Mouse (Mus musculus) macrophage (primary cell): ENCODE measurements around the gene Bri3bp. TPM values are rescaled to one million over a fixed set of nuclear protein-coding genes. Genes with fewer than 3 reads are reported as not detected.

Experiments used
- H3K27ac ChIP-seq: fragments of 350-480 bp; formaldehyde crosslinking; 2 replicates; pipeline ENCODE4 v1.9.0; 2021
- H3K36me3 ChIP-seq: fragments of 350-480 bp; formaldehyde crosslinking; 2 replicates; pipeline ENCODE4 v1.9.0; 2021; ENCODE audit errors: inconsistent target
- H3K4me3 ChIP-seq: fragments of 350-480 bp; formaldehyde crosslinking; 2 replicates; pipeline ENCODE4 v1.9.0; 2021; ENCODE audit errors: inconsistent target
- H3K79me2 ChIP-seq: fragments of 350-480 bp; formaldehyde crosslinking; 2 replicates; pipeline ENCODE4 v1.9.0; 2021; ENCODE audit errors: inconsistent target
- WGBS: methylation state at CpG from one replicate; pipeline ENCODE4 v1.1.7; 2026; ENCODE audit warnings: inconsistent platforms; ENCODE audit not compliant: missing documents; 5-methylcytosine and 5-hydroxymethylcytosine counted together
- polyA plus RNA-seq: library from polyadenylated mRNA; stranded (reverse); fragments of 250-400 nt; gene quantifications from 3 replicates; pipeline ENCODE4 v1.2.4, GENCODE M21; 2018; ENCODE audit warnings: inconsistent platforms

Bri3bp gene
- polyA plus RNA-seq, 1 experiment from 2014 or later, result 3.6 TPM

DNA sequence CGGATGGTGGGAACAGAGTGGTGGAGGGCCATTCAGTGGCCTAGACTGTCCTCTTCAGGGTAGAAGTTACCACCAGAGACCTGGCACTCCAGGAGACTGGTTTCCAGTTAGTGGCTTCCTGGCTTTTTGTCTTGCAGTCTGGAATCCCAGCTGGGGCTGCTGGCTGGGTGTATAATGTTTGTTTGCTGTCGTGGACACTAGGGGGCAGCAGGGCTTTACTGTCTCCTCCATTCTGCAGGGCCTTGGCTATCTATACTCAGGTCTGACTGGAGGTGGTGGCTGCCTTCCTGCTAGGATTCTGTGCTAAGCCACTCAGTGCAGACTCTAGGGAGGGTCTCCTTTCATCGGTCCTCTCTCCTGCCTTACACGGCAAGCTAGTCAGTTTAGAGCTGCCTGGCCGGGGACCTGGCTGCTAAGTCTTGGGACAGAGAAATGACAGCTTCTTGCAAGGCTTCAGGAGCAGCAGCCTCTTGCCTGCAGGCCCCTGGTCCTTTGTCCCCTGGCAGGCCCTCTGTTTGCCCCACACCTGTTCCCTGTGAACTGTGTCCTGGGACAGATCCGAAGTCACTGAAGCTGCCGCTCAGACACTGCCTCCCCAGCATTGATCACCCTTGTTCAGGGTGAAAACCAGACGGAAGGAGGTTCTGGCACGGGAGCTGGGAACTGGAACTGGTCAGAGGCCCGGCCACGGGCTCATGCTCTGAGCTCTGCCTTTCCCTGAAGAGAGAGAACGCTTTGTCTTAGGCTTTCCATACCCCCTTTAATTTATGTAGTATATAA lies 56.6 kb downstream of the Bri3bp start:
- H3K79me2 ChIP-seq, result peaks cover 16% of the 10 kb centered on the region; the same call in 1 of the 2 replicates
- no peaks in the 10 kb centered on the region for H3K36me3 ChIP-seq
- no peak overlapping the region for H3K4me3 ChIP-seq
- H3K27ac ChIP-seq, result no peak overlapping the region
- 79% methylated on average over 11 of the region's 12 CpGs for WGBS

DNA sequence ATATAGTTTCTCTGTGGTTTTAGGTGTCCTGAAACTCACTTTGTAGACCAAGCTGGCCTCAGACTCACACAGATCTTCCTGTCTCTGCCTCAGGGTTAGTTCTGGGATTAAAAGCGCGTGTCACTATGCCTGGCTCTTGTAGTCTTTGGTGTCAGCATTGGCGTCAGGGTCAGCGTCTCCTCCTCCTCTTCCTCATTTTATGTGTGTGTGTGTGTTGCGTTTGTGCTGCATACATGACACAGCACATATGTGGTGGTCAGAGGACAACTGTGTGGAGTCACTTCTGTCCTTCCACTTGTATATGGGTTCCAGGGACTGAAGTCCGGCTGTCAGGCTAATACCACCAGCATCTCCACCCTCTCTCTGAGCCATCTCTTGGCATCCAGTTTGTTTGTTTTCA lies 60.1 kb downstream of the Bri3bp start:
- peaks cover 16% of the 10 kb centered on the region; the same call in 1 of the 2 replicates for H3K79me2 ChIP-seq
- peaks cover 8% of the 10 kb centered on the region for H3K36me3 ChIP-seq
- H3K27ac ChIP-seq, result no peak overlapping the region
- 47% methylated on average over 6 of the region's 6 CpGs for WGBS
- H3K4me3 ChIP-seq, result no peak overlapping the region

DNA sequence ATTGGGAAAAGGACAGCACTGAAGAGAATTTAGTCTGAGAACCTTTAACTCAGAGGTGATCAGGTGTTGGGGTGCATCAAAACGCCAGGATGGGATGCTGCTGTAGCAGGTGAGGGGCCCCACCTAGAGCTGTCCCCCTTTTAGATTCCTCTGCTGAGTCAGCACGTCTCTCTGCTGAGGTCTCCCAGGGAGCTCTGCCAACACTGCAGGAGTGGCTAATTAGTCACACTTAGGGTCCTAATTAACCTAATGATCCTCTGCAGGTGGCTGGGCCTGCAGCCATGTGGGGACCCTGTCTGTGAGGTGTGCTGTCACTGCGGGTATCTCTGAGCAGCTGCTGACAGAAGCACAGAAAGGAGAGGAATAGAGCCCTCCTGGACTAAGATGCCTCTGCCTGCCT lies 60.8 kb downstream of the Bri3bp start:
- Histone ChIP-seq H3K79me2 (peaks cover 16% of the 10 kb centered on the region; the same call in 1 of the 2 replicates), H3K36me3 (peaks cover 11% of the 10 kb centered on the region), H3K4me3 (no peak overlapping the region), H3K27ac (no peak overlapping the region)
- WGBS, result 72% methylated on average over 3 of the region's 3 CpGs

DNA sequence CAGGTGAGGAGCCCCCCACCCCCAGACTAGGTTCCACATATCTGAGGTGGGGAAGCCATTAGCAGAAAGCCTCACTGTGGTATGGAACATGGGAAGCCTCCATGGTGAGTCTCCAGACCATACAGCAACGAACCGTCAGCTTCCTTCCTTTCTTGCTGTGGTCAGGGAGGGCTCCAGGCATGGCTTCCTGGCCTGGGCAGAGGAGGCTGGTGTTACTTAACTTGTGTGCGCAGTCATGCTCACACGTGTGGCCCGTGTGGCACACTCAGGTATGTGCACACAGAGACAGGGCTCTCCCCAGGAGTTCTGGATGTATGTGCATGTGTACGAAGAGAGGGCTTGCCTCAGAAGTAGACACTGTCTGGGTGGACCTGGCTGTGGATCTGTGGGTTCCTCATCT lies 62.3 kb downstream of the Bri3bp start:
- WGBS, result 30% methylated on average over 6 of the region's 6 CpGs
- Histone ChIP-seq H3K36me3 (peaks cover 13% of the 10 kb centered on the region), H3K27ac (no peak overlapping the region), H3K4me3 (no peak overlapping the region), H3K79me2 (peaks cover 12% of the 10 kb centered on the region; the same call in 1 of the 2 replicates)

DNA sequence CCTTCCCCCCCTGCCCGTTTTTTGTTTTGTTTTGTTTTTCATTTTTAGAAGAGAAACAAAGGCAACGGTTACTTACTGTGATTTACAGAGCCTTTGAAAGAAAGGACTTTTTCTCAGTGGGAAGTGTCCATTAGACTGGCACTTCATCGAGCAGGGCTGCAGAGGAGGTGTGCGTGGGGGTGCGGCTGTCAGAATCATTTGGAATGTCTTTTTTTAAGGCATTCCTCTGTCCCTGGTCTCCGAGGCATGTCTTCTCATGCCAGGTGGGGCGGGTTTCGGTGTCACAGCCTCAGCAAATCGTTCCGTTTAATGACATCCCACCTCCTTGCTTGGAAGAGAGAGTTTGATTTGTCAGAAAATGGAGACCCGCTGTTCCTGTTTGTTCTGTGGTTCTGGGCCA lies 63.3 kb downstream of the Bri3bp start:
- Histone ChIP-seq H3K79me2 (peaks cover under 1% of the 10 kb centered on the region; the same call in 1 of the 2 replicates), H3K4me3 (no peak overlapping the region), H3K36me3 (peaks cover 19% of the 10 kb centered on the region), H3K27ac (no peak overlapping the region)
- WGBS, result 94% methylated on average over 11 of the region's 11 CpGs

DNA sequence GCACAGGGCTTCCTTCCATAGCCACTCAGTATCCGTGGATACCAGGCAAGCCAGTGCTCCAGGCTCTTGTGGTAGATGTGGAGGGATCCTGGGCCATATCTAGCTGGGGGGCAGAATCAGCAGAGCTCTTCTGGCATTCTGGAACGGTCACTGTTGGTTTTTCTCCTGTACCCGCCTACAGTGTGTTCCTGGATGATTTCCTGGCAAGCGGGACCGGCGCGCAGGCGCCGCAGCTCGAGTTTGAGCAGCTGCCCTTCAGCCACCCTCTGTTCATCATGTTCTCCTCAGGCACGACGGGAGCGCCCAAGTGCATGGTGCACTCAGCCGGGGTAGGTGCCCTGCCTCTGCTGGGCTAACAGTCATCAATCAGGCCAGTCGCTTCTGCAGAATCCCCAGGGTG lies 64.6 kb downstream of the Bri3bp start:
- H3K4me3 ChIP-seq, result no peak overlapping the region
- H3K36me3 ChIP-seq, result peaks cover 24% of the 10 kb centered on the region
- no peak overlapping the region for H3K27ac ChIP-seq
- WGBS, result 95% methylated on average over 15 of the region's 15 CpGs
- no peaks in the 10 kb centered on the region for H3K79me2 ChIP-seq

DNA sequence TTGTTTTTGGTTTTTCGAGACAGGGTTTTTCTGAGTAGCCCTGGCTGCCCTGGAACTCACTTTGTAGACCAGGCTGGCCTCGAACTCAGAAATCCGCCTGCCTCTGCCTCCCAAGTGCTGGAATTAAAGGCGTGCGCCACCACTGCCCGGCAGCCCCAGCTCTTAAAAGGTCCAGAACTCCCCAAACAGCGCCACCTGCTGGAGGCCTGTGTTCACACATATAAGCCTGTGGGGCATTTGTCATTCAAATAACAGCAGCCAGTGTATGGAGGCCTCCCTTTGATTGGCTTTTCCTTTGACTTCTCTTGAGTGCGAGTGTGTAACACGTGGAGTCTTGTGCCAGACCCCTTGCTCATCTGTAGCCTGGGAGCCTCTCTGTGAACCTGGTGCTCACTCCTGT lies 66.2 kb downstream of the Bri3bp start:
- WGBS, result 92% methylated on average over 9 of the region's 9 CpGs

DNA sequence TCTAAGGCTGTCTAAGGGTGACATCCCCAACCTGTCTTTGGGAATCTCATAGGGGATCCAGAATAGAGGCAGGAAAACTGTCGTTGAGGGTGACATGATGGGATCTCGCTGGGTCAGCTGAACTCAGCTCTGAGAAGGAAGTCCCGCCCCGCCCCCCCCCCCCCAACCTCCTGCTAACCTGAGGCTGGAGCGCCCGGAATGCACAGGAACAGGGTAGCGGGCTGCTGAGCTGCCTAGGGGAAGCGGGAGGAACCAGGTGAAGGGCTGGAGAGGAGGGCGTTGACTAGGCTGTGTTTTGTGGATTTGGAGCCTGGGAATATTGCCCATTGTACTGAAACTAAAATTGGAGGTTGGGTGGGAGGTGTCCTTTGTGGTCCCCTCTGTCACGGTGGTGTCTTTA lies 66.6 kb downstream of the Bri3bp start:
- Histone ChIP-seq H3K27ac (no peak overlapping the region), H3K79me2 (no peaks in the 10 kb centered on the region), H3K4me3 (no peak overlapping the region), H3K36me3 (peaks cover 41% of the 10 kb centered on the region)
- 97% methylated on average over 10 of the region's 10 CpGs for WGBS

More for the DNA sequence above, 66.2 kb downstream of the Bri3bp start:
- Histone ChIP-seq H3K36me3 (peaks cover 37% of the 10 kb centered on the region), H3K27ac (no peak overlapping the region), H3K79me2 (no peaks in the 10 kb centered on the region), H3K4me3 (no peak overlapping the region)

DNA sequence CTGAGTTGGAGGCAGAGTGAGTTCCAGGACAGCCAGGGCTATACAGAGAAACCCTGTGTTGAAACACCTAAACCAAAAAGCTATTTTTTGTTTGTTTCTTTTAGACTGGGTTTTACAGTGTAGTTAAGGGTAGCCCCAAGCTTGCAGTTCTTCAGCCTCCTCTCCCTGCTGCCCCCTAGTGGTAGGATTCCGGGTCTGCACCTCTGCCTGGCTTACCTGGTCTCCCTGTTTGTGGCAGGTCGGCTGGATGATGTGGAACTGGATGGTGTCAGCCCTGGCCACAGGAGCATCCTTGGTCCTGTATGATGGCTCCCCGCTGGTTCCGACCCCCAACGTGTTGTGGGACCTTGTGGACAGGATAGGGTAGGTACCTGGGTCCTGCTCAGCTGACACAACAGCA lies 68.2 kb downstream of the Bri3bp start:
- H3K27ac ChIP-seq, result no peak overlapping the region
- peaks cover 54% of the 10 kb centered on the region for H3K36me3 ChIP-seq
- H3K4me3 ChIP-seq, result no peak overlapping the region
- 56% methylated on average over 5 of the region's 5 CpGs for WGBS
- H3K79me2 ChIP-seq, result no peaks in the 10 kb centered on the region

Other genes with a start within 250 kb of the Bri3bp start
- 80.8 to 94.6 TPM (median 83.7 TPM) in 3 replicates for gene Scarb1, start 100.5 kb upstream of the Bri3bp start, polyA plus RNA-seq
- not detected in 3 replicates for gene Gm10382, start 52.2 kb upstream of the Bri3bp start, polyA plus RNA-seq
- gene Ubc, start 51.4 kb upstream of the Bri3bp start, polyA plus RNA-seq, result 431 to 1,072 TPM (median 940 TPM) in 3 replicates
- 6.9 to 16.2 TPM (median 11.8 TPM) in 3 replicates for gene Dhx37, start 7.4 kb upstream of the Bri3bp start, polyA plus RNA-seq
- 6.2 to 25.3 TPM (median 20.2 TPM) in 3 replicates for gene Aacs, start 34.2 kb downstream of the Bri3bp start, polyA plus RNA-seq
- 0.02 to 0.04 TPM in 2 of 3 replicates, not detected in the other for gene Tmem132b, start 90.2 kb downstream of the Bri3bp start, polyA plus RNA-seq